Mouse (Mus musculus) neural tube, embryonic 15.5 days (tissue): ENCODE measurements around the gene Dcaf7. TPM values are rescaled to one million over a fixed set of nuclear protein-coding genes. Genes with fewer than 3 reads are reported as not detected.
"Not testable (repeated sequence)": the region's sequence is repeated elsewhere in the genome, so short reads cannot be mapped to it uniquely, and the experiment has no call there.

Experiments
- ATAC-seq: fragments of 200-750 bp; cut with Nextera tagmentation; 2 replicates; pipeline ENCODE4 v1.8.0; 2017; ENCODE audit warnings: mild to moderate bottlenecking, moderate TSS enrichment, moderate library complexity; ENCODE audit not compliant: low FRiP score
- H3K27ac ChIP-seq: fragments of 300-500 bp; sonication (generic); replicated peaks from 2 replicates; pipeline ENCODE4 v1.5.1; 2015; ENCODE audit warnings: mild to moderate bottlenecking, inconsistent platforms
- H3K27me3 ChIP-seq: fragments of 300-500 bp; sonication (generic); replicated peaks from 2 replicates; pipeline ENCODE4 v1.6.1; 2015; ENCODE audit warnings: inconsistent platforms
- H3K36me3 ChIP-seq: fragments of 300-500 bp; sonication (generic); 2 replicates; pipeline ENCODE4 v1.6.1; 2015; ENCODE audit warnings: inconsistent platforms
- H3K4me1 ChIP-seq: fragments of 300-500 bp; sonication (generic); 2 replicates; pipeline ENCODE4 v1.6.1; 2015; ENCODE audit warnings: inconsistent platforms
- H3K4me2 ChIP-seq: fragments of 300-500 bp; sonication (generic); 2 replicates; pipeline ENCODE4 v1.6.1; 2015; ENCODE audit warnings: inconsistent platforms, mild to moderate bottlenecking, moderate library complexity
- H3K4me3 ChIP-seq: fragments of 300-500 bp; sonication (generic); replicated peaks from 2 replicates; pipeline ENCODE4 v1.5.1; 2015; ENCODE audit warnings: mild to moderate bottlenecking, inconsistent platforms
- H3K9ac ChIP-seq: fragments of 300-500 bp; sonication (generic); replicated peaks from 2 replicates; pipeline ENCODE4 v1.6.1; 2015; ENCODE audit warnings: mild to moderate bottlenecking, inconsistent platforms
- H3K9me3 ChIP-seq: fragments of 300-500 bp; sonication (generic); replicated peaks from 2 replicates; pipeline ENCODE4 v1.6.1; 2016; ENCODE audit warnings: inconsistent platforms
- WGBS: fragments of 180-500 bp; shearing (Covaris S2); methylation state at CpG from one replicate; pipeline ENCODE4 v1.1.7; 2015; ENCODE audit warnings: mixed read lengths; 5-methylcytosine and 5-hydroxymethylcytosine counted together
- polyA plus RNA-seq: library from polyadenylated mRNA; unstranded; fragments of >200 nt; fragmentation: Nextera tagmentation; extraction: Ambion mirVana; gene quantifications from 2 replicates; pipeline ENCODE4 v1.2.1, GENCODE M21; 2015

Gene Dcaf7
- polyA plus RNA-seq, 1 experiment from 2014 or later: 143 TPM

DNA sequence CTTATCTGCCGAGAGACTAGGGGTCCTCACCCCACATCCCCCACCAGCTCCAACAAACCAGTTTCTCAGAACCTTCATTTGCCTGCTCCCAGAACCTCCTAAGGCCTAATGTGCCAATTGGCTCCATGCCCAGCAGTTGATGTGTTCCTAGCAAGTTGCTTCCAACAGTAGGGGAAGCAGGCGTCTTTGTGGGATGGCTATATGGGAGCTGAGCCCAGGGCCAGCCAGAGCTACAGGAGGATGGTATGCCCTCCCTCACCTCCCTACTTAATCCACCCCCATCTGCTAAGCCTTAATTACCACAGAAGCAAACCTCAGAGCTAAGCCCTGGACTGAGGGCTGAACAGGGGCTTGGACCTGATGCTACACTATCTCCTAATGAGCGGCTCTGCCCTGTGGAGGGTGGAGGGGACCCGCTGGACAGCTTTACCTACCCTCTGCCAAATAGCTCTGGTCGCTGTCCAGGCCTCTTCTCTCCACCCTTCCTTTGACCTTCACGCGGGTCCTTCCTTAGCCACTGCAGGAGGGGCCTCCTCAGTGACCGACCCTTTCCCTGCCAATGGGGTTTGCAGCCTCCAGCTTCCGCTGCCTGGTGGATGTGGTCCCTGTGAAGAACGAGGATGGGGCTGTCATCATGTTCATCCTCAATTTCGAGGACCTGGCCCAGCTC is 23.0 kb upstream of the Dcaf7 start:
- Histone ChIP-seq H3K36me3 (no peaks in the 10 kb centered on the region), H3K4me2 (no peak overlapping the region), H3K27me3 (peaks cover 18% of the 10 kb centered on the region), H3K9ac (no peak overlapping the region), H3K4me3 (no peak overlapping the region), H3K27ac (no peak overlapping the region), H3K4me1 (peaks cover 11% of the 10 kb centered on the region), H3K9me3 (no peaks in the 10 kb centered on the region)
- 0 out of 2 replicates have a peak, but pooled peaks have one; percentile 30 for ATAC-seq
- WGBS: 65% methylated on average over 11 of the region's 11 CpGs

- Histone ChIP-seq H3K36me3 (no peaks in the 10 kb centered on the region), H3K27me3 (no peaks in the 10 kb centered on the region; the same call in 1 of the 2 replicates), H3K4me1 (peaks cover 31% of the 10 kb centered on the region), H3K9me3 (no peaks in the 10 kb centered on the region), H3K27ac (no peak overlapping the region), H3K9ac (no peak overlapping the region), H3K4me3 (no peak overlapping the region), H3K4me2 (no peak overlapping the region)
- WGBS: 88% methylated on average over 5 of the region's 5 CpGs
- no peak for ATAC-seq
Measured at GRCm38 (mm10) chr11:106016440-106016839, 20.2 kb upstream of the Dcaf7 start.

DNA sequence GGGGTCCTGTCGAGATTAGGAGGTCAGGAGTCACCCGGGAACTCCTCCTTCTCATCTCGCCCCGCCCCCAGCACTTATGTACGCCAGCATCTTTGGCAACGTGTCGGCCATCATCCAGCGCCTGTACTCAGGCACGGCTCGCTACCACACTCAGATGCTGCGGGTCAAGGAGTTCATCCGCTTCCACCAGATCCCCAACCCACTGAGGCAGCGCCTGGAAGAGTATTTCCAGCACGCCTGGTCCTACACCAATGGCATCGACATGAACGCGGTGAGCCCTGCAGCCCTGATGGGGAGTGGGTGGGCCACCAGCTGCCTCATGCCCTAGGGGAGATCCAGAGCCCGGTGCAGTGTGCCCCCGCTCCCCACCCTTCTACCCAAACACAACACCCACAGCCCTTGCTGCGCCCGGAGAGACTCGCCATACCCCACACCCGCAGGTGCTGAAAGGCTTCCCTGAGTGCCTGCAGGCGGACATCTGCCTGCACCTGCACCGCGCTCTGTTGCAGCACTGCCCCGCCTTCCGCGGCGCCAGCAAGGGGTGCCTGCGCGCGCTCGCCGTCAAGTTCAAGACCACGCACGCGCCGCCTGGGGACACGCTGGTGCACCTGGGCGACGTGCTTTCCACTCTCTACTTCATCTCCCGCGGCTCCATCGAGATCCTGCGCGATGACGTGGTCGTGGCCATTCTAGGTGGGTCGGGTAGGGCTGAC is 16.5 kb upstream of the Dcaf7 start:
- peaks cover 3% of the 10 kb centered on the region; the same call in 1 of the 2 replicates for H3K27me3 ChIP-seq
- H3K27ac ChIP-seq: peak overlapping the region; percentile 78
- peak overlapping the region; percentile 77 for H3K4me2 ChIP-seq
- H3K36me3 ChIP-seq: no peaks in the 10 kb centered on the region
- H3K9me3 ChIP-seq: no peaks in the 10 kb centered on the region
- peaks cover 23% of the 10 kb centered on the region for H3K4me1 ChIP-seq
- peak; percentile 83 for ATAC-seq
- H3K9ac ChIP-seq: peak overlapping the region; percentile 71
- under 1% methylated on average over 50 of the region's 50 CpGs for WGBS
- peak overlapping the region; percentile 53 for H3K4me3 ChIP-seq

- ATAC-seq: no peak
- H3K4me2 ChIP-seq: no peak overlapping the region
Measured at GRCm38 (mm10) chr11:106025774-106026173, 10.9 kb upstream of the Dcaf7 start.

DNA sequence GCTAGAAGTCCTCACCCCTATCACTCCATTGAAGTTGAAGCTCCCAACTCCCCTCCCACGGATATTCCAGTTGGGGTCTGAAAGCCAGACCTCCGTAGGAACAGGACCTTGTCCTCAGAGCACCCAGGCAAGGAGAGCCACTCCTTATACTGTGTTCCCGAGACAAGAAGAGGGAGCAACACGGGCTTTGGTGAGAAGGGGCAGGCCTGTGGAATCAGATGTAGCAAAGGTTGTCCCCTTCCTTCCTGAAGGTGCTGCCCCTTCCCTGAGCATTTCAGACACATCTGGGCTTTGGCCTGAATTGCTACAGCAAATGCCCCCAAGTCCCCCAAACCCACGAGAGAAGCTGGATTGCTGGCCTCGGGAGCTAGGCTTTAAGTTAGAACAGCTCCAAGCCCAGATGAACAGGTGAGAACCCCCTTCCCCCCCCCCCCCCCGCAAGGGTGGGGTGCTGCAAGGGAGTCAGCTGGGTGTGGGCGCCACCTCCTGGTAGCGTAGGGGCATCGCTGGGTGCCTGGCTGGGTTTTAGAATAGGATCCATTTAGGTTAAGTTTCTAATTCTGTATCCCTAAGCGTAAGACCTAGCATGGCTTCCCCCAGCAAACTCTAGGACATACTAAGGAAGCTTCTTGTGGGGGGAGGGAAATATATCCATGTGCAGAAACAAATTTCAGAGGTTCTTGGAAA is 10.1 kb upstream of the Dcaf7 start:
- no peaks in the 10 kb centered on the region for H3K9me3 ChIP-seq
- 0 out of 2 replicates have a peak, but pooled peaks cover 3% of the 10 kb centered on the region for H3K27me3 ChIP-seq
- H3K4me1 ChIP-seq: peaks cover under 1% of the 10 kb centered on the region; the same call in 1 of the 2 replicates
- no peak for ATAC-seq
- H3K4me3 ChIP-seq: no peak overlapping the region
- no peak overlapping the region for H3K4me2 ChIP-seq
- H3K9ac ChIP-seq: no peak overlapping the region
- no peak overlapping the region for H3K27ac ChIP-seq
- H3K36me3 ChIP-seq: no peaks in the 10 kb centered on the region
- WGBS: 39% methylated on average over 11 of the region's 11 CpGs

More at GRCm38 (mm10) chr11:106025774-106026173, 10.9 kb upstream of the Dcaf7 start:
- Histone ChIP-seq H3K4me3 (no peak overlapping the region), H3K36me3 (no peaks in the 10 kb centered on the region), H3K9ac (no peak overlapping the region), H3K9me3 (no peaks in the 10 kb centered on the region), H3K4me1 (peaks cover 9% of the 10 kb centered on the region), H3K27ac (no peak overlapping the region), H3K27me3 (0 out of 2 replicates have a peak, but pooled peaks cover 3% of the 10 kb centered on the region)
- WGBS: 86% methylated on average over 3 of the region's 3 CpGs

GRCm38 (mm10) chr11:106027607-106028006 is 9.1 kb upstream of the Dcaf7 start:
- 0 out of 2 replicates have a peak, but pooled peaks have one; percentile 14 for ATAC-seq
- Histone ChIP-seq H3K9me3 (no peaks in the 10 kb centered on the region), H3K4me3 (no peak overlapping the region), H3K27me3 (no peaks in the 10 kb centered on the region), H3K4me1 (no peaks in the 10 kb centered on the region; the same call in 1 of the 2 replicates), H3K4me2 (no peak overlapping the region), H3K36me3 (no peaks in the 10 kb centered on the region), H3K27ac (no peak overlapping the region), H3K9ac (no peak overlapping the region)
- WGBS: 93% methylated on average over 5 of the region's 5 CpGs

DNA sequence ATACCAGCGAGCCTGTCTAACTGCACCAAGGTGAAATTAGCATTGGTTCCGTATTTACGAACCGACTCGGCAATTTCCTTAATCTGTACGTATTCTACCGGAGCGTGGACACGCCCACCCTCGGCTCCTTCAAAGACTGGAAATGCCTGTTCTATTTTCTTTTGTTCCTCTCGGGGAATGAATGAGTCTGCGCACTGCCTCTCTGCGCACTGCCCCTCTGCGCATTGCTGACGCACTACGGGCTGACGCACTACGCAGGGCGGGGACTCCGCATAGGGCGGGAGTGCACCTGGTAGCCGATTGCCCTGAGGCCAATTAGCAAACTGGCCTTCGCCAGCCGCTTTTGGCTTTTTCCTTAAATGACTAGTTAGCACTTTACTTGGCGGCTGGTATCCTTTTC is 4.6 kb upstream of the Dcaf7 start:
- Histone ChIP-seq H3K4me2 (peak overlapping the region; percentile 34), H3K4me1 (peaks cover 12% of the 10 kb centered on the region), H3K4me3 (peak overlapping the region; percentile 36), H3K27ac (peak overlapping the region; percentile 79)
- ATAC-seq, H3K9ac ChIP-seq, H3K27me3 ChIP-seq, H3K36me3 ChIP-seq, H3K9me3 ChIP-seq: not testable (repeated sequence)
- 75% methylated on average over 3 of the region's 25 CpGs for WGBS

- ATAC-seq: no peak
- 0 out of 2 replicates have a peak overlapping the region, but pooled peaks have one; percentile 3 for H3K4me3 ChIP-seq
- no peaks in the 10 kb centered on the region for H3K27me3 ChIP-seq
- no peaks in the 10 kb centered on the region for H3K9me3 ChIP-seq
- 48% methylated on average over 11 of the region's 11 CpGs for WGBS
- H3K36me3 ChIP-seq: no peaks in the 10 kb centered on the region
- peak overlapping the region; percentile 14; the same call in 1 of the 2 replicates for H3K9ac ChIP-seq
- peak overlapping the region; percentile 41 for H3K4me2 ChIP-seq
- peak overlapping the region; percentile 56 for H3K27ac ChIP-seq
- peaks cover 23% of the 10 kb centered on the region for H3K4me1 ChIP-seq
Measured at GRCm38 (mm10) chr11:106033491-106033919, 3.2 kb upstream of the Dcaf7 start.

DNA sequence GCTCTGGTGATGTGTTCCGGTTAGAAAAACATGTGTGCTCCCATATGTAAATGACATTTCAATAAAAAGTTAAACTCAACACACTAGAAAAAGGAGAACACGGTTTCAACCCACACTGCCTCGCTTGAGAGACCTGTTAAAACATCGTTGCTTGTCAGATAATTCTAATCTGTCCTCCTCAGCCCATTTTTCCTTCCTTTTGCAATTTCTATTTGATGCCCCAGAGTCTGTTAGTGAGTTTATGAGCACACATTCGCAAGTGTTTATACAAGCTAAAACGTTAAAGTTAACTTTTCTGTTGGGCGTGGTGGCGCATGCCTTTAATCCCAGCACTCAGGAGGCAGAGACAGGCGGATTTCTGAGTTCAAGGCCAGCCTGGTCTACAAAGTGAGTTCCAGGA is 1.7 kb upstream of the Dcaf7 start:
- no peak overlapping the region for H3K27ac ChIP-seq
- no peak for ATAC-seq
- peaks cover 36% of the 10 kb centered on the region for H3K4me1 ChIP-seq
- 90% methylated on average over 9 of the region's 9 CpGs for WGBS
- no peak overlapping the region for H3K9ac ChIP-seq
- no peaks in the 10 kb centered on the region for H3K36me3 ChIP-seq
- no peak overlapping the region for H3K4me2 ChIP-seq
- H3K27me3 ChIP-seq: no peaks in the 10 kb centered on the region
- no peak overlapping the region for H3K4me3 ChIP-seq
- no peaks in the 10 kb centered on the region for H3K9me3 ChIP-seq

- Histone ChIP-seq H3K4me1 (peaks cover 43% of the 10 kb centered on the region), H3K27ac (peak overlapping the region; percentile 95), H3K36me3 (no peaks in the 10 kb centered on the region), H3K9ac (peak overlapping the region; percentile 96), H3K9me3 (no peaks in the 10 kb centered on the region), H3K4me2 (peak overlapping the region; percentile 77), H3K27me3 (no peaks in the 10 kb centered on the region), H3K4me3 (peak overlapping the region; percentile 97)
- ATAC-seq: peak; percentile 61
- 0% methylated on average over 13 of the region's 13 CpGs for WGBS
Measured at GRCm38 (mm10) chr11:106037418-106037751, 713 bp downstream of the Dcaf7 start.

DNA sequence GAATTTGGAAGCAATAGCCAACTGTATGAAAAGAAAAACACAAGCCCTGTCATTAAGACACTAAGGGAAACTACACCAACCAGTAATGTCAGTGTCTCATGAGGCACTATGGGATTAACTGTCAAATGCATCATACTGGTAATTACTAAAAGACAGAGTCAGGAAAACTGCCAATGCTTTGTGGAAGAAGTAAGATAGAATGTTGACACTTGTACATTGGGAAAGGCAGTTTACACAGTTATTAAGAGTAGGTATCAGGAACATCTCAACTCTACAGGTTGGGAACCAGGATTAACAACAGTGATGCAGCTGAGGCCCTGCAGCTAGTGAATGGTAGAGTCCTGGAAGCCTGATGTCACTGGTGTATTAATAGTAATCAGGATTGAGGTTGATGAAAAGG is 7.7 kb downstream of the Dcaf7 start:
- no peaks in the 10 kb centered on the region for H3K27me3 ChIP-seq
- ATAC-seq: no peak

More for the DNA sequence above, 7.7 kb downstream of the Dcaf7 start:
- Histone ChIP-seq H3K4me1 (peaks cover 11% of the 10 kb centered on the region), H3K9ac (no peak overlapping the region), H3K36me3 (peaks cover 23% of the 10 kb centered on the region), H3K4me3 (no peak overlapping the region), H3K4me2 (no peak overlapping the region), H3K9me3 (no peaks in the 10 kb centered on the region), H3K27ac (no peak overlapping the region)
